Mouse (Mus musculus) heart, adult 2 months (tissue): ENCODE results near the gene Pigq. TPM values are rescaled to one million over a fixed set of nuclear protein-coding genes. Genes with fewer than 3 reads are reported as not detected.

Experiments
- DNase-seq, 2 experiments: peaks; one replicate each; pipeline ENCODE4 v3.0.0; 2021
- H3K27ac ChIP-seq: fragments of 200-600 bp; 2 replicates; pipeline ENCODE4 v1.8.1; 2022
- H3K27me3 ChIP-seq: fragments of 200-500 bp; 2 replicates; pipeline ENCODE4 v1.6.1; 2012; ENCODE audit warnings: mild to moderate bottlenecking, low read length, inconsistent platforms, mixed read lengths; ENCODE audit not compliant: control insufficient read depth, insufficient read depth
- H3K36me3 ChIP-seq: fragments of 200-500 bp; 2 replicates; pipeline ENCODE4 v1.6.1; 2012; ENCODE audit warnings: low read length, inconsistent platforms; ENCODE audit not compliant: control insufficient read depth, insufficient read depth
- H3K4me1 ChIP-seq: fragments of 200-500 bp; 2 replicates; pipeline ENCODE4 v1.6.1; 2011; ENCODE audit warnings: low read length; ENCODE audit not compliant: control insufficient read depth, insufficient read depth
- H3K4me3 ChIP-seq: fragments of 200-600 bp; 2 replicates; pipeline ENCODE4 v1.8.1; 2022
- H3K79me2 ChIP-seq: fragments of 200-500 bp; replicated peaks from 2 replicates; pipeline ENCODE4 v1.6.1; 2012; ENCODE audit warnings: mild to moderate bottlenecking, inconsistent platforms, low read length, moderate library complexity, mixed read lengths; ENCODE audit not compliant: control insufficient read depth, insufficient read depth
- H3K9ac ChIP-seq: fragments of 200-500 bp; 2 replicates; pipeline ENCODE4 v1.6.1; 2012; ENCODE audit warnings: low read depth, mild to moderate bottlenecking, control low read depth, inconsistent platforms, low read length, mixed read lengths
- CTCF ChIP-seq: fragments of 200-600 bp; IDR thresholded peaks from 2 replicates; pipeline ENCODE4 v1.8.1; 2022; ENCODE audit warnings: antibody characterized with exemption, mild to moderate bottlenecking, moderate library complexity
- EP300 ChIP-seq: fragments of 200-500 bp; IDR thresholded peaks from 2 replicates; pipeline ENCODE4 v1.6.1; 2011; ENCODE audit warnings: low read depth, low read length, control low read depth; ENCODE audit not compliant: insufficient read depth
- POLR2A ChIP-seq: fragments of 200-500 bp; IDR thresholded peaks from 2 replicates; pipeline ENCODE4 v1.6.1; 2011; ENCODE audit warnings: mild to moderate bottlenecking, low read depth, low read length, control low read depth; ENCODE audit not compliant: insufficient read depth
- WGBS: fragments of 180-500 bp; shearing (Covaris S2); methylation state at CpG from one replicate; pipeline ENCODE4 v1.1.7; 2018; 5-methylcytosine and 5-hydroxymethylcytosine counted together
- intact Hi-C: fragments of 180-260 bp; cut with DNase I; formaldehyde crosslinking; loops from one replicate; pipeline ENCODE4 v1.15.1; 2025
- polyA plus RNA-seq: library from polyadenylated mRNA; depleted of rRNA; stranded (reverse); fragments of >200 nt; gene quantifications from 2 replicates; pipeline ENCODE4 v1.2.3, GENCODE M21; 2012
- total RNA-seq, 2 experiments: library from RNA; stranded (reverse); gene quantifications; 2 replicates each; pipeline ENCODE4 v1.2.3; 2021

Gene Pigq
- total and polyA plus RNA-seq, 3 experiments = 40.8 to 74.7 (median 48.7) TPM

DNA sequence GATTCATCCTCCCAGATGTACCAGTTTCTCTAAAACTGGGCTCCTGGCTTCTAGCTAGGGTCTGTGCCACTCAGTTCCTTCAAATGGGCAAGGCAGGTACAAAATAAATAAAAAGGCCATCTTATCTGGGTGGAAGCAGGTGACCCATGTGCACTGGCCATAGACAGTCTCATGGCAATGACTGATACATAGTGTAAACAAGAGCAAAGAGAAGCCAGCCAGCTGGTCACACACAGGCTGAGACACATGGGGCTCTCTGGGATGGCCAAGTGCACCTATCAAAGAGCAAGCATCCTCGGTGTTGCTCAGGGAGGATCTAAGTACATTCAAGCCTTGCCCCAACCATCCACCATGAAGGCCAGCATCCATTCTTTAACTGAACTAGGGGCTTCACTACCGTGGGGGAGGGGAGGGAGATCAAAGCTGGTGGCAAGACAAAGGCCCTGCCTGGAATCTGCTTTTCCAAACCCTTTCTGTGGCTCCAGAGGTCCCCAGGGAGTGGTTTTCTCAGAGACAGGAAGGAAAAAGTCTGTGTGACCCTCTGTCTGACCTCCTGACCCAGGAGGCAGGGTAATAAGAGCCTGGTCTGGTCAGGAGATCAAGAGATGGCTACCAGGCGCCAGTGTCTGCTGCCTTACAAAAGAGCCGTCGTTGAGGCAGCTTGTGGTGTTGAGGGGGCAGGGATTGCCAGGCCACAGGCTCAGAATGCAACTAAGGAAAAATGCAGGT is 63.7 kb downstream of the Pigq start:
- H3K4me3 ChIP-seq = no peak overlapping the region
- WGBS = 33% methylated on average over 5 of the region's 5 CpGs
- intact Hi-C loops = no loop called here

DNA sequence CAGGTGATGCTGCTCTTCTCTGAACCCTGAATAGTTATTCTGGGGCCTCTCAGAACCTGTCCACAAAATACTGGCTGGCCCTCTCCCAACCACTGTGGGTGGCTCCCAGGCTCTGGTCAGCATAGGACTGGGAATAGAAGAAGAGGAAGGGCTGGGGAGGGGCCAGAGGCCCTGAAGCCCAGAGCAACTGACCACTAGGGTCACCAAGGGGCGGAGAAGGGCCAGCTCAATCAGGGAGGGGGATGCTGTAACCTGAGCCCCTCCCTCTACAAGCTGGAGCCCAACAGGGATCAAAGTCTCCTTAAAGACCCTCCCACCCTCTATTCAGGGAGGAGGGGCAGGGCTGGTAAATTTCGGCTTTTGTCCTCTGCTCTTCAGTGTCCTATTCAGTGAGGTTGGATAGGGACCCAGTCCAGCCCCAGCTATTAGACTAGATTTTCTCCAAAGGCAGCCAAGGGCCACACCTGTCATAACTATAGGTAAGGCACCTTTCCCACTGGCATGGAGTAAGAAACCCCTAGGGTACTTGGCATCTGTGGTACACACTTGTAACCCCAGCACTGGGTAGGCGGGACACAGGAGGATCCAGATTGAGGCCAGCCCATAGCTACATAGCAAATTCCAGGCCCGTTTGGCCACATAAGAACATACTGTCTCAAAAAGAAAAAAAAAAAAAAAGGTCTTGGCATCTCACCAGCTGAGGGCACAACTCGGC is 64.4 kb downstream of the Pigq start, which contains the start of gene Wfikkn1:
Wfikkn1 (minus strand) TSS at position 663 of the 715 bp plus-strand sequence.
- TF ChIP-seq EP300 (no peak), POLR2A (no peak), CTCF (no peak)
- no peak within 1 kb of the TSS for H3K27ac ChIP-seq
- 60% methylated on average over 5 of the region's 5 CpGs for WGBS
- intact Hi-C loops = no loop called here
- H3K9ac ChIP-seq = no peak within 1 kb of the TSS
- no peaks in the 10 kb centered on the region for H3K27me3 ChIP-seq
- H3K79me2 ChIP-seq = no peaks in the 10 kb centered on the region
- H3K4me3 ChIP-seq = no peak within 1 kb of the TSS
- 0 out of 2 replicates have a peak, but pooled peaks cover 1% of the 10 kb centered on the region for H3K4me1 ChIP-seq
- DNase-seq = no peak
- no peaks in the 10 kb centered on the region for H3K36me3 ChIP-seq

More for the DNA sequence above, 63.7 kb downstream of the Pigq start:
- H3K36me3 ChIP-seq = no peaks in the 10 kb centered on the region
- H3K79me2 ChIP-seq = no peaks in the 10 kb centered on the region
- 0 out of 2 replicates have a peak, but pooled peaks cover 1% of the 10 kb centered on the region for H3K4me1 ChIP-seq
- no peak overlapping the region for H3K27ac ChIP-seq
- TF ChIP-seq EP300 = no peak
- TF ChIP-seq CTCF = no peak
- 0 out of 2 replicates have a peak, but pooled peaks have one; percentile 9 for TF ChIP-seq POLR2A
- H3K9ac ChIP-seq = no peak overlapping the region
- no peaks in the 10 kb centered on the region for H3K27me3 ChIP-seq
- no peak for DNase-seq

DNA sequence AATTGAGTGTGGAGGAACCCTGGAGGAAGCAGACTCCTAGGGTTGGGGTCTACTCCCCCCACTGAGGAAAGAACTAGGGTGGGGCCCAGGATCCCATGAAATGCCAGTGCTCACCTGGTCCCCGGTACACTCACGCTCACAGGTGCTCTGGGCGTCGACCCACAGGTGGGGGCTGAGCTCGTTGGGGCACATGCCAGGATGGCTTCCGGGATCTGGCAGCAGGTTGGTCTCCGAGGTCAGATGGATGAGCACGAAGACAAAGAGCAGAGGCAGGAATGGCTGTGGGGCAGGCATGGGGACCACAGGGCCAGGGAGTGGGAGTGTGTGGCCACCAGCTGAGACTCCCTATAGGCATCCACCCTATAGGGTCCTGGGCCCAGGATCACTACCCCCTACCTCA is 65.0 kb downstream of the Pigq start:
- no peak for TF ChIP-seq POLR2A
- no peak for TF ChIP-seq CTCF
- TF ChIP-seq EP300 = no peak
- WGBS = 86% methylated on average over 8 of the region's 8 CpGs
- no peaks in the 10 kb centered on the region for H3K79me2 ChIP-seq
- DNase-seq = no peak
- H3K27me3 ChIP-seq = no peaks in the 10 kb centered on the region
- no peak overlapping the region for H3K9ac ChIP-seq
- H3K4me1 ChIP-seq = 0 out of 2 replicates have a peak, but pooled peaks cover 1% of the 10 kb centered on the region
- no peak overlapping the region for H3K4me3 ChIP-seq
- intact Hi-C loops = no loop called here
- H3K27ac ChIP-seq = no peak overlapping the region
- H3K36me3 ChIP-seq = no peaks in the 10 kb centered on the region

GRCm38 (mm10) chr17:25879261-25879660 is 65.5 kb downstream of the Pigq start:
- H3K36me3 ChIP-seq = no peaks in the 10 kb centered on the region
- no peak overlapping the region for H3K27ac ChIP-seq
- intact Hi-C loops = no loop called here
- no peak for DNase-seq
- H3K4me3 ChIP-seq = no peak overlapping the region
- peaks cover 4% of the 10 kb centered on the region; the same call in 1 of the 2 replicates for H3K4me1 ChIP-seq
- TF ChIP-seq EP300 = no peak
- 0 out of 2 replicates have a peak, but pooled peaks have one; percentile 9 for TF ChIP-seq POLR2A
- peak; percentile 63 for TF ChIP-seq CTCF
- H3K9ac ChIP-seq = no peak overlapping the region
- no peaks in the 10 kb centered on the region for H3K79me2 ChIP-seq
- H3K27me3 ChIP-seq = no peaks in the 10 kb centered on the region
- WGBS = 80% methylated on average over 4 of the region's 4 CpGs

- Histone ChIP-seq H3K4me1 (peaks cover 6% of the 10 kb centered on the region; the same call in 1 of the 2 replicates), H3K36me3 (no peaks in the 10 kb centered on the region), H3K4me3 (no peak overlapping the region), H3K27me3 (no peaks in the 10 kb centered on the region), H3K27ac (no peak overlapping the region), H3K79me2 (no peaks in the 10 kb centered on the region), H3K9ac (no peak overlapping the region)
- intact Hi-C loops = no loop called here
- TF ChIP-seq POLR2A = no peak
- no peak for TF ChIP-seq CTCF
- no peak for TF ChIP-seq EP300
- WGBS = 93% methylated on average over 19 of the region's 19 CpGs
- no peak for DNase-seq
These were observed 66.0 kb downstream of the Pigq start for GRCm38 (mm10) chr17:25878611-25879180.
